Mouse (Mus musculus) midbrain, postnatal 0 days (tissue): Measurements from ENCODE around the gene Cbln1. TPM values are rescaled to one million over a fixed set of nuclear protein-coding genes. Genes with fewer than 3 reads are reported as not detected.

Source experiments
- ATAC-seq: fragments of 200-750 bp; cut with Nextera tagmentation; 2 replicates; pipeline ENCODE4 v1.8.0; 2017; ENCODE audit warnings: moderate number of reproducible peaks, mild to moderate bottlenecking, moderate TSS enrichment, moderate library complexity; ENCODE audit not compliant: low FRiP score
- DNase-seq: peaks from one replicate; pipeline ENCODE4 v3.0.0-alpha.2; 2015; ENCODE audit warnings: low spot score
- H3K27ac ChIP-seq: fragments of 300-500 bp; sonication (generic); 2 replicates; pipeline ENCODE4 v1.5.1; 2014; ENCODE audit warnings: low read depth, mild to moderate bottlenecking, low read length, mixed read lengths
- H3K27me3 ChIP-seq: fragments of 300-500 bp; sonication (generic); 2 replicates; pipeline ENCODE4 v1.6.1; 2014; ENCODE audit warnings: low read length, control low read depth, mixed read lengths; ENCODE audit not compliant: insufficient read depth
- H3K36me3 ChIP-seq: fragments of 300-500 bp; sonication (generic); 2 replicates; pipeline ENCODE4 v1.6.1; 2014; ENCODE audit warnings: low read length, control low read depth, mixed read lengths; ENCODE audit not compliant: insufficient read depth
- H3K4me1 ChIP-seq: fragments of 300-500 bp; sonication (generic); 2 replicates; pipeline ENCODE4 v1.6.1; 2014; ENCODE audit warnings: mild to moderate bottlenecking, control low read depth, antibody characterized with exemption, low read length, mixed read lengths; ENCODE audit not compliant: insufficient read depth
- H3K4me2 ChIP-seq: fragments of 300-500 bp; sonication (generic); 2 replicates; pipeline ENCODE4 v1.6.1; 2014; ENCODE audit warnings: low read depth, mild to moderate bottlenecking, low read length, mixed read lengths; ENCODE audit not compliant: poor library complexity, severe bottlenecking
- H3K4me3 ChIP-seq: fragments of 300-500 bp; sonication (generic); 2 replicates; pipeline ENCODE4 v1.5.1; 2014; ENCODE audit warnings: low read depth, mild to moderate bottlenecking, low read length, moderate library complexity
- H3K9ac ChIP-seq: fragments of 300-500 bp; sonication (generic); replicated peaks from 2 replicates; pipeline ENCODE4 v1.6.1; 2014; ENCODE audit warnings: mild to moderate bottlenecking, low read length, moderate library complexity, mixed read lengths; ENCODE audit not compliant: poor library complexity, severe bottlenecking
- H3K9me3 ChIP-seq: fragments of 300-500 bp; sonication (generic); 2 replicates; pipeline ENCODE4 v1.6.1; 2016; ENCODE audit warnings: low read length, control low read depth
- CTCF ChIP-seq: IDR thresholded peaks from 2 replicates; pipeline ENCODE4 v1.5.1; 2016; ENCODE audit warnings: antibody characterized with exemption, mild to moderate bottlenecking
- WGBS: fragments of 180-500 bp; shearing (Covaris S2); extraction: QIAGEN DNeasy Blood & Tissue Kit; methylation state at CpG from one replicate; pipeline ENCODE4 v1.1.7; 2014; 5-methylcytosine and 5-hydroxymethylcytosine counted together
- polyA plus RNA-seq: library from polyadenylated mRNA; unstranded; fragments of >200 nt; fragmentation: Nextera tagmentation; extraction: Ambion mirVana; gene quantifications from 2 replicates; pipeline ENCODE4 v1.2.1, GENCODE M21; 2015
- total RNA-seq: library from RNA; depleted of rRNA; stranded (reverse); fragments of >200 nt; gene quantifications from 2 replicates; pipeline ENCODE4 v1.2.3, GENCODE M21; 2014

The Cbln1 gene
- total and polyA plus RNA-seq, 2 experiments from 2014 or later: 24.0 to 77.3 TPM

GRCm38 (mm10) chr8:87456949-87457348 lies 15.5 kb downstream of the Cbln1 start:
- Histone ChIP-seq H3K27me3 (no peaks in the 10 kb centered on the region), H3K4me3 (no peak overlapping the region), H3K27ac (no peak overlapping the region), H3K4me1 (no peaks in the 10 kb centered on the region), H3K36me3 (no peaks in the 10 kb centered on the region), H3K4me2 (no peak overlapping the region), H3K9me3 (no peaks in the 10 kb centered on the region), H3K9ac (no peak overlapping the region)
- DNase-seq (no peak), ATAC-seq (no peak)
- no peak for TF ChIP-seq CTCF
- WGBS: 82% methylated on average over 4 of the region's 4 CpGs

GRCm38 (mm10) chr8:87452815-87453214 lies 19.6 kb downstream of the Cbln1 start:
- 91% methylated on average over 4 of the region's 4 CpGs for WGBS
- no peaks in the 10 kb centered on the region for H3K36me3 ChIP-seq
- TF ChIP-seq CTCF: no peak
- H3K9ac ChIP-seq: no peak overlapping the region
- H3K4me2 ChIP-seq: no peak overlapping the region
- DNase-seq: no peak
- no peaks in the 10 kb centered on the region for H3K27me3 ChIP-seq
- no peak for ATAC-seq
- no peaks in the 10 kb centered on the region for H3K9me3 ChIP-seq
- H3K27ac ChIP-seq: no peak overlapping the region
- no peak overlapping the region for H3K4me3 ChIP-seq
- H3K4me1 ChIP-seq: no peaks in the 10 kb centered on the region

- H3K27ac ChIP-seq: no peak overlapping the region
- WGBS: 76% methylated on average over 2 of the region's 2 CpGs
Measured at GRCm38 (mm10) chr8:87451737-87452136, 20.7 kb downstream of the Cbln1 start.

GRCm38 (mm10) chr8:87434592-87434991 lies 37.8 kb downstream of the Cbln1 start:
- Histone ChIP-seq H3K36me3 (no peaks in the 10 kb centered on the region), H3K4me2 (no peak overlapping the region), H3K27me3 (no peaks in the 10 kb centered on the region), H3K9me3 (no peaks in the 10 kb centered on the region), H3K4me1 (no peaks in the 10 kb centered on the region), H3K27ac (no peak overlapping the region), H3K9ac (no peak overlapping the region), H3K4me3 (no peak overlapping the region)
- ATAC-seq: no peak
- no peak for DNase-seq
- 79% methylated on average over 3 of the region's 3 CpGs for WGBS
- no peak for TF ChIP-seq CTCF

More at GRCm38 (mm10) chr8:87451737-87452136, 20.7 kb downstream of the Cbln1 start:
- ATAC-seq: no peak
- H3K36me3 ChIP-seq: no peaks in the 10 kb centered on the region
- TF ChIP-seq CTCF: no peak
- no peaks in the 10 kb centered on the region for H3K9me3 ChIP-seq
- H3K9ac ChIP-seq: no peak overlapping the region
- H3K27me3 ChIP-seq: no peaks in the 10 kb centered on the region
- no peaks in the 10 kb centered on the region for H3K4me1 ChIP-seq
- no peak overlapping the region for H3K4me3 ChIP-seq
- no peak overlapping the region for H3K4me2 ChIP-seq
- no peak for DNase-seq

DNA sequence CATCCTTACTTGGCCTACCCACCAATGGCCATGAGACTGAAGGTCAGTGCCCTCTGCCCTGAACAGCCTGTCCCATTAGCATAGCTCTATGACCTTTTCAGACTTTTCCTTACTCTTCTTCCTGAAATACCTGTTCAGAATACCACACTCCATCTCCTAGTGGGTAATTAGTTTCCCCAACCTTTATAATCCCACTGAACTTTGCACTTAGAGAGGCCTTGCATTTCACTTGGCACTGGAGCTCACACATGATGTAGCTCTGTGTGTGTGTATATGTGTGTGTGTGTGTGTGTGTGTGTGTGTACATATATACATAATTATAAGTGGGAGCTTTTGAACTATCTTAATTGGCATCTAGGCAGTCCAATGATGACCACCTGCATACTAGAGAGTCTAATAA lies 45.2 kb downstream of the Cbln1 start:
- ATAC-seq (no peak), DNase-seq (no peak)
- TF ChIP-seq CTCF: no peak
- Histone ChIP-seq H3K27me3 (no peaks in the 10 kb centered on the region), H3K4me3 (no peak overlapping the region), H3K4me1 (no peaks in the 10 kb centered on the region), H3K9me3 (no peaks in the 10 kb centered on the region), H3K9ac (no peak overlapping the region), H3K36me3 (no peaks in the 10 kb centered on the region), H3K27ac (no peak overlapping the region), H3K4me2 (no peak overlapping the region)

- WGBS: 70% methylated on average over 5 of the region's 5 CpGs
- Histone ChIP-seq H3K9me3 (no peaks in the 10 kb centered on the region), H3K4me3 (no peak overlapping the region), H3K36me3 (no peaks in the 10 kb centered on the region), H3K27me3 (no peaks in the 10 kb centered on the region), H3K27ac (no peak overlapping the region), H3K4me2 (no peak overlapping the region), H3K9ac (no peak overlapping the region), H3K4me1 (no peaks in the 10 kb centered on the region)
- no peak for TF ChIP-seq CTCF
- DNase-seq: no peak
- ATAC-seq: no peak
Measured at GRCm38 (mm10) chr8:87424706-87425105, 47.7 kb downstream of the Cbln1 start.
